Mouse (Mus musculus): ENCODE data around the gene Ndrg2. TPM values are rescaled to one million over a fixed set of nuclear protein-coding genes. Genes with fewer than 3 reads are reported as not detected.

Ndrg2 gene
- polyA plus RNA-seq, 1 experiment from 2014 or later, result 7.5 TPM

DNA sequence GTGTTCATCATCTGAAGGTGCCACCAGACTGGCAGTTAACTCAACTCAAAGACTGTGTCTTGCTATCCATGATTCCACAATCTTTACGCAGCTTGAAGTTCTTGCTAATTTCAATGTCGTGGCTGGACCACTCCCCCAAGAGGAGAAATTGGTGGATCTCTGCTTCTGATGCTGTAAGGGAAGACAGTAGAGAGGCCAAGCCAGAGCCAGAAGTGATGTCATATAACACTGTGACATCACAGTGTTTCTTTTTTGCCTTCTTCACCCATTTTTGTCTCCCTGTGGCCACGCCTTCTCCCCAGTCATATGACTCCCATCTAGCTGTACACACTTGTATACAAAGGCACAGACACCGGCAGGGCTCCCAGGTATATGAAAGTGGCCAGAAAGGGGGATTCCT, 4.2 kb upstream of the Ndrg2 start, which contains the start of gene Tppp2:
Tppp2 (plus strand) TSS at position 301 of the 400 bp plus-strand sequence.
- Histone ChIP-seq H3K4me2 (no peak within 1 kb of the TSS), H3K9ac (ENCODE audit: low read length) (no peak within 1 kb of the TSS), H3K27ac (ENCODE audit: low read depth, low read length) (no peak within 1 kb of the TSS), H3K4me1 (ENCODE audit: control insufficient read depth, insufficient read depth, low read length) (peaks cover 7% of the 10 kb centered on the region), H3K36me3 (ENCODE audit: control insufficient read depth, insufficient read depth, low read length) (no peaks in the 10 kb centered on the region), H3K4me3 (ENCODE audit: low read depth, low read length) (no peak within 1 kb of the TSS), H3K9me3 (ENCODE audit: control insufficient read depth, low read length) (no peaks in the 10 kb centered on the region), H3K27me3 (ENCODE audit: control insufficient read depth, insufficient read depth, low read length) (peaks cover 2% of the 10 kb centered on the region)
- 94% methylated on average over 4 of the region's 4 CpGs for WGBS
- DNase-seq (ENCODE audit: low spot score, missing footprints) (no peak), ATAC-seq (ENCODE audit: low FRiP score) (no peak)

DNA sequence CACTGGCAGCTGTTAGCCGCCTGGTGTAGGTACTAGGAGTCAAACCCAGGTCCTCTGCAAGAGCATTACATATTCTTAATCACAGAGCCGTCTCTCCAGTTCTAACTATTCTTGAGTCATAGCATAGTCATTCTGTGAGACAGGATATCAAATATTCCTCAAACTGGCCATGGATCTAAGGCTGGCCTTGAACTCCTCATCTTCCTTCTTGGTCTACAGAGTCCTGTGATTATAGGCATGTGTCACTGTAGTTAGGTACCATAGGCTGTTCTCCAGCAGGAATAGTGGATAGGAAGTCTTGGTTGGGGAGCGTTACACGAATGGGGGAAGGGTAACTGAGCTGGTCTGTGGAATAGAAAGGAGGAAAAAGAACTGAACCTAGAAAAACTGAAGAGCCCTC, 2.6 kb upstream of the Ndrg2 start:
- H3K4me1 ChIP-seq (ENCODE audit: control insufficient read depth, insufficient read depth, low read length), result peaks cover 7% of the 10 kb centered on the region
- no peaks in the 10 kb centered on the region for H3K36me3 ChIP-seq (ENCODE audit: control insufficient read depth, insufficient read depth, low read length)
- ATAC-seq (ENCODE audit: low FRiP score) (no peak), DNase-seq (ENCODE audit: low spot score, missing footprints) (no peak)
- H3K9me3 ChIP-seq (ENCODE audit: control insufficient read depth, low read length), result no peaks in the 10 kb centered on the region
- H3K4me2 ChIP-seq, result no peak overlapping the region
- 83% methylated on average over 4 of the region's 4 CpGs for WGBS
- no peak overlapping the region for H3K9ac ChIP-seq (ENCODE audit: low read length)
- no peak overlapping the region for H3K4me3 ChIP-seq (ENCODE audit: low read depth, low read length)
- H3K27me3 ChIP-seq (ENCODE audit: control insufficient read depth, insufficient read depth, low read length), result peaks cover 6% of the 10 kb centered on the region
- H3K27ac ChIP-seq (ENCODE audit: low read depth, low read length), result no peak overlapping the region

DNA sequence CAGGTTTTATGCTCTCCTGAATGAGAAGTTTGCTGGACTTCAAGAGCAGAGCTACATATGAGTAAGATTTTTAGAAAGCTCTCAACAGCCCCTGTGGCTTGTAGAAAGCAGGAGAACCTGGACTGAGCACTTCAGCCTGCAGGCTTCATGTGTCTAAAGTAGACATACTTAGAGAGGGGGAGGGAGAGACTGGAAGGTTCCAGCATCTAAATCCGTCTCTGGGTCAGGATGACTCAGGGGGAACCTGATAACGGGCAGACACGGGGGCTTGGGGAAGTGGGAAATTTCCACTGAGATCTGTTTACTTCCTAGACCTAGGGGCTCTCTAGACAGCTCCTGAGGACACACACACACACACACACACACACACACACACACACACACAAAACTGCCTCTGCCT, 1.1 kb upstream of the Ndrg2 start:
- H3K4me2 ChIP-seq, result no peak overlapping the region
- no peak overlapping the region; the same call in 1 of the 2 replicates for H3K27ac ChIP-seq (ENCODE audit: low read depth, low read length)
- 46% methylated on average over 3 of the region's 3 CpGs for WGBS
- DNase-seq (ENCODE audit: low spot score, missing footprints) (no peak), ATAC-seq (ENCODE audit: low FRiP score) (no peak)
- H3K27me3 ChIP-seq (ENCODE audit: control insufficient read depth, insufficient read depth, low read length), result peaks cover 6% of the 10 kb centered on the region
- no peaks in the 10 kb centered on the region for H3K36me3 ChIP-seq (ENCODE audit: control insufficient read depth, insufficient read depth, low read length)
- H3K9me3 ChIP-seq (ENCODE audit: control insufficient read depth, low read length), result no peaks in the 10 kb centered on the region
- H3K4me1 ChIP-seq (ENCODE audit: control insufficient read depth, insufficient read depth, low read length), result peaks cover 7% of the 10 kb centered on the region
- no peak overlapping the region for H3K4me3 ChIP-seq (ENCODE audit: low read depth, low read length)
- H3K9ac ChIP-seq (ENCODE audit: low read length), result no peak overlapping the region

DNA sequence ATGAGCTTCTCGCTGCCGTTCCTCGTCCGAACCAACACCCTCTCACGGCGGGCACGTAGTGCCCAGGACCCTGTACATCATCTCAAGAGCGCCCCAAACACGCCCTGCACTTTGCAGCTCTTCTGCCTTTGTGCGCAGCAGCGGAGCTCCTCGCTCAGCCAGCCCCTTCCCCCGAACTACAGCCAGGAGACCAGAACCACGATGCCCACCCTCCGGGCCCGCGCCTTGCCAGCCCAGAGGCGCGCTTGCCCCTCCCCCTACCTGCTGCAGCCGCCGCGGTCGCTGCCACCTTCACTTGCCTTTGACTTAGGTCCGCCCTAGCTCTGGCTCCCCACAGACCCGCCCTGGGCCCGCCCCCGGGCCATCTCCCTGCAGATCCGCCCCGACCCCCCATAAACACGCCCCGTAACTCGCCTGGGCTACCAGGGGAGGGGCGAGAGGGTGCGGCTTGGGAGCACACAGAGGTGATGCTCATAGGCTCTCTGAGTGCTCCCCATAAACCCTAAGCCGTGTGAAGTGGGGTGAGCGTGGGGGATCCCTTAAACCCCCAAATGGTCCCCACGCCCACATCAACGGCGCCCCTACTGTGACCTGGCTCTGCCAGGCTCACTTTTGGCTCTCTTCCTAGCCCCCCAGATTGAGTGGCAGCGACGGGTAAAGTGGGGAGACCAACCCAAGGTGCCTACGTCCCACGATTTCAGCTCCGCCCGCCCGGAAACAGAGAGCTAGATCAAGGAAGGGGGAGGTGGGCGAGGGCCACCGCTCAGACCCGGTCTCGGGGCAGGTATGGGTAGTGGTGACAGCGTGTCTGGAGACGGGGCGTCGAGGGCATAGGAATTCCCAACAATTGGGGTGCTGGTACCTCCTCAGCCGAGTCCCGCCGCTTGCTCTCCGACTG, 647 bp downstream of the Ndrg2 start:
- ATAC-seq (ENCODE audit: low FRiP score) (peak; percentile 74), DNase-seq (ENCODE audit: low spot score, missing footprints) (peak; percentile 94)
- Histone ChIP-seq H3K27me3 (ENCODE audit: control insufficient read depth, insufficient read depth, low read length) (peaks cover 6% of the 10 kb centered on the region), H3K9ac (ENCODE audit: low read length) (peak overlapping the region; percentile 69), H3K4me3 (ENCODE audit: low read depth, low read length) (peak overlapping the region; percentile 56), H3K4me1 (ENCODE audit: control insufficient read depth, insufficient read depth, low read length) (peaks cover 7% of the 10 kb centered on the region), H3K27ac (ENCODE audit: low read depth, low read length) (no peak overlapping the region), H3K36me3 (ENCODE audit: control insufficient read depth, insufficient read depth, low read length) (no peaks in the 10 kb centered on the region), H3K4me2 (peak overlapping the region; percentile 100), H3K9me3 (ENCODE audit: control insufficient read depth, low read length) (no peaks in the 10 kb centered on the region)
- WGBS, result under 1% methylated on average over 52 of the region's 58 CpGs

DNA sequence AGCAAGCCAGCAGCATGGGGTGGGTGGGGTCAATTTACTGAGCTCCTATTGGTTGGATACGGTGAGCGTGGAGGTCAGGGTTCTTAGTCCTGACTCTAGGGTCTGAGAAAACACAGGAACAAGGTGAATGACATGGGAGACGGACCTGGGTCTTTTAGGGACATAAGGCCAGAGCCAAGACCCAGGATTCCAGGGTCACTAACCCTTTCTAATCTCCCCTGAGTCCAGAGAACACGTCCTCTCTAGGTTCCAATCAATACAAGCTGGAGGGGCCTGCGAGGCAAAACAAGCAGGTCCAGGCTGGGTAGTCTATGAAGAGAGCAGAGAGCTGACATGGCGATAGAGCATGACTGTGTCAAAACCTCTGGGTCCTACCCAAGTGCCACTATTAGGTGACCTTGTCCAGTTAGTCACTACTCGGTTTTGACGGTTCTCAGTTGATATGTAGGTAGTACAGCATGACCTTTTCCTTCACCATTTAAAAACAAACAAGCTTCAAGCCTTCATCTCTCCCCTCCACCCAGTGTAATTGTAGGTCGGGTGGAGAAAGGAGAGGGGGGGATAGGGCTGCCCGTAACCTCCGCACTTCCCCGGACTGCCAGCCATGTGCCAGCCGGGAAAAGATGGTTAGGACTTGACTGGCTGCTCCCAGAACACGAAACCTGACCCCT, 1.4 kb downstream of the Ndrg2 start:
- H3K4me1 ChIP-seq (ENCODE audit: control insufficient read depth, insufficient read depth, low read length), result peaks cover 7% of the 10 kb centered on the region
- H3K4me2 ChIP-seq, result peak overlapping the region; percentile 100
- H3K36me3 ChIP-seq (ENCODE audit: control insufficient read depth, insufficient read depth, low read length), result no peaks in the 10 kb centered on the region
- 6% methylated on average over 14 of the region's 14 CpGs for WGBS
- no peak overlapping the region for H3K27ac ChIP-seq (ENCODE audit: low read depth, low read length)
- no peaks in the 10 kb centered on the region for H3K9me3 ChIP-seq (ENCODE audit: control insufficient read depth, low read length)
- ATAC-seq (ENCODE audit: low FRiP score) (peak; percentile 33), DNase-seq (ENCODE audit: low spot score, missing footprints) (peak; percentile 87)
- H3K4me3 ChIP-seq (ENCODE audit: low read depth, low read length), result peak overlapping the region; percentile 56
- peaks cover 6% of the 10 kb centered on the region for H3K27me3 ChIP-seq (ENCODE audit: control insufficient read depth, insufficient read depth, low read length)
- peak overlapping the region; percentile 69 for H3K9ac ChIP-seq (ENCODE audit: low read length)

DNA sequence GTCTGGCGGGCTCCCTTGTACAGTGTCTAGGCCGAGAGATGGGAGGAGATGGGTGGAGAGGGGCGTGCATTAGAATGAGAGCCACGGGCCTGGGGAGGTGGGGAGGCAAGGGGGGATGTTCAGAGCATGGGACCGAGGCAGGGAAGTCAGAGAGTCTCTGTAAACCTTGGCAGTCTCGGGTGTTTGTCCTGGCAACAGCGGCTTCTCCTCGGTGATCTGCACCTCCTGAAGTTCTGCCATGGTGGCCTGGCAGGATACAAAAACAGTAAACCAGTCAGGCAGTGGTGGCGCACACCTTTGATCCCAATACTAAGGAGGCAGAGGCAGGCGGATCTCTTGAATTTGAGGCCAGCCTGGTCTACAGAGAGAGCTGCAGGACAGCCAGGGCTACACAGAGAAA, 2.7 kb downstream of the Ndrg2 start:
- no peak overlapping the region for H3K4me2 ChIP-seq
- no peak overlapping the region for H3K4me3 ChIP-seq (ENCODE audit: low read depth, low read length)
- no peaks in the 10 kb centered on the region for H3K9me3 ChIP-seq (ENCODE audit: control insufficient read depth, low read length)
- no peak overlapping the region for H3K27ac ChIP-seq (ENCODE audit: low read depth, low read length)
- H3K27me3 ChIP-seq (ENCODE audit: control insufficient read depth, insufficient read depth, low read length), result peaks cover 6% of the 10 kb centered on the region
- peaks cover 7% of the 10 kb centered on the region for H3K4me1 ChIP-seq (ENCODE audit: control insufficient read depth, insufficient read depth, low read length)
- H3K9ac ChIP-seq (ENCODE audit: low read length), result no peak overlapping the region
- H3K36me3 ChIP-seq (ENCODE audit: control insufficient read depth, insufficient read depth, low read length), result no peaks in the 10 kb centered on the region
- WGBS, result 90% methylated on average over 10 of the region's 10 CpGs
- DNase-seq (ENCODE audit: low spot score, missing footprints) (no peak), ATAC-seq (ENCODE audit: low FRiP score) (no peak)

DNA sequence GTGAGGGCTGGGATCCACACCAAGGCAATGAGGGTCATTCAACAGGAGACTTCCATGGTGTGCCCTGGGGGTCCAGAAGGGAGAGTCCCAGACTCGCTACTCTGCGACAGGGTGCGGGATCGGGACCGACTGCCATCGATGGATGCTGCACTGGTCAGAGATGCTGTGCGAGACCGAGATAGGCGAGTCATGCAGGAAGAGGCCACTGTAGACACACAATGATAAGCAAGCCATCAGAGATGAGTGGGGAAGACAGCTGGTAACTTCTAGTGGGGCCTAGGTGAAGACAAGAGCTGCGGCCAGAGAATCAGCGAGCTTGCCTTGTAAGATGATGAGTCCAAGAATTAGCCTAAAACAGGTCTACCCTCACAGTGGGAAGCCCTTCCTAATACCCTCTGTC, 7.9 kb downstream of the Ndrg2 start:
- ATAC-seq (ENCODE audit: low FRiP score) (no peak), DNase-seq (ENCODE audit: low spot score, missing footprints) (no peak)
- H3K36me3 ChIP-seq (ENCODE audit: control insufficient read depth, insufficient read depth, low read length), result no peaks in the 10 kb centered on the region
- WGBS, result 95% methylated on average over 11 of the region's 11 CpGs
- H3K4me2 ChIP-seq, result no peak overlapping the region
- no peak overlapping the region for H3K27ac ChIP-seq (ENCODE audit: low read depth, low read length)
- no peak overlapping the region for H3K4me3 ChIP-seq (ENCODE audit: low read depth, low read length)
- H3K9me3 ChIP-seq (ENCODE audit: control insufficient read depth, low read length), result no peaks in the 10 kb centered on the region
- H3K9ac ChIP-seq (ENCODE audit: low read length), result no peak overlapping the region
- no peaks in the 10 kb centered on the region for H3K27me3 ChIP-seq (ENCODE audit: control insufficient read depth, insufficient read depth, low read length)
- H3K4me1 ChIP-seq (ENCODE audit: control insufficient read depth, insufficient read depth, low read length), result no peaks in the 10 kb centered on the region

DNA sequence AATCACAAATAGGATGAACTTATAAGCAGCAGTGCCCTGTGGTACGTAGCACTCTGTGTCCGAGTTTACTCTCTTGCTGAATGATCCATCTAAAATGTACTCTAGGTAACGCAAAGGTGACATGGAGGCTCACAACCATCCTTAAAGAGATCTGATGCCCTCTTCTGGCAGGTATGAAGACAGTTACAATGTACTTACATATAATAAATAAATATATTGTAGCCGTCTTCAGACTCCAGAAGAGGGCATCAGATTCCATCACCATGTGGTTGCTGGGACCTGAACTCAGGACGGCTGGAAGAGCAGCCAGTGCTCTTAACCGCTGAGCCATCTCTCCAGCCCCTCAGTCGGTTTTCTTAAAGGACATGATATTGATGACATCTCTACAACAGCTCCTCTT, 9.3 kb downstream of the Ndrg2 start:
- Histone ChIP-seq H3K9ac (ENCODE audit: low read length) (no peak overlapping the region), H3K4me1 (ENCODE audit: control insufficient read depth, insufficient read depth, low read length) (no peaks in the 10 kb centered on the region), H3K4me2 (no peak overlapping the region), H3K4me3 (ENCODE audit: low read depth, low read length) (no peak overlapping the region), H3K27me3 (ENCODE audit: control insufficient read depth, insufficient read depth, low read length) (no peaks in the 10 kb centered on the region), H3K9me3 (ENCODE audit: control insufficient read depth, low read length) (no peaks in the 10 kb centered on the region), H3K27ac (ENCODE audit: low read depth, low read length) (no peak overlapping the region), H3K36me3 (ENCODE audit: control insufficient read depth, insufficient read depth, low read length) (no peaks in the 10 kb centered on the region)
- DNase-seq (ENCODE audit: low spot score, missing footprints), result no peak
- WGBS, result 76% methylated on average over 7 of the region's 7 CpGs
- no peak for ATAC-seq (ENCODE audit: low FRiP score)

DNA sequence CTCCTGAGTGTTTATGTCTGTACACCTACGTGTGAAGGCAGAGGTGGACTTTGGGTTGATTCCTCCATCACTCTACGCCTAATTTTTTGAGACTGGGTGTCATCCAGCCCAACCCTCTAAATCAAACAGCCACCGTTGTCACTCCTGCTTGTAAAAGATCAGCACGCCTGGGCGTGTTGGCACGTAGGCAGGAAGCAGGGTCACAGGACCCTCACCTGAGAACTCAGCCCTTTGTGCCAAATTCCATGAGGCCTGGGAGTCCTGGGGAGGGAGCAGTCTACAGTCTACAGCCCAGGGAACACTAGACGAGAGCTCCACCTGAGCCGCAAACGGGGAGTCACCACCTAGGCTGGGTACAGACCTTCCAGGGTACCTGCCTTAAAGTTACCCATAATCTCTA, 10.2 kb downstream of the Ndrg2 start:
- ATAC-seq (ENCODE audit: low FRiP score), result no peak
- Histone ChIP-seq H3K9ac (ENCODE audit: low read length) (no peak overlapping the region), H3K4me3 (ENCODE audit: low read depth, low read length) (no peak overlapping the region), H3K4me2 (no peak overlapping the region), H3K27ac (ENCODE audit: low read depth, low read length) (no peak overlapping the region), H3K4me1 (ENCODE audit: control insufficient read depth, insufficient read depth, low read length) (no peaks in the 10 kb centered on the region), H3K9me3 (ENCODE audit: control insufficient read depth, low read length) (no peaks in the 10 kb centered on the region), H3K36me3 (ENCODE audit: control insufficient read depth, insufficient read depth, low read length) (no peaks in the 10 kb centered on the region), H3K27me3 (ENCODE audit: control insufficient read depth, insufficient read depth, low read length) (no peaks in the 10 kb centered on the region)
- DNase-seq (ENCODE audit: low spot score, missing footprints), result no peak
- WGBS, result 95% methylated on average over 9 of the region's 9 CpGs
